Mouse (Mus musculus): Measurements from ENCODE around the gene Chid1.

The Chid1 gene

DNA sequence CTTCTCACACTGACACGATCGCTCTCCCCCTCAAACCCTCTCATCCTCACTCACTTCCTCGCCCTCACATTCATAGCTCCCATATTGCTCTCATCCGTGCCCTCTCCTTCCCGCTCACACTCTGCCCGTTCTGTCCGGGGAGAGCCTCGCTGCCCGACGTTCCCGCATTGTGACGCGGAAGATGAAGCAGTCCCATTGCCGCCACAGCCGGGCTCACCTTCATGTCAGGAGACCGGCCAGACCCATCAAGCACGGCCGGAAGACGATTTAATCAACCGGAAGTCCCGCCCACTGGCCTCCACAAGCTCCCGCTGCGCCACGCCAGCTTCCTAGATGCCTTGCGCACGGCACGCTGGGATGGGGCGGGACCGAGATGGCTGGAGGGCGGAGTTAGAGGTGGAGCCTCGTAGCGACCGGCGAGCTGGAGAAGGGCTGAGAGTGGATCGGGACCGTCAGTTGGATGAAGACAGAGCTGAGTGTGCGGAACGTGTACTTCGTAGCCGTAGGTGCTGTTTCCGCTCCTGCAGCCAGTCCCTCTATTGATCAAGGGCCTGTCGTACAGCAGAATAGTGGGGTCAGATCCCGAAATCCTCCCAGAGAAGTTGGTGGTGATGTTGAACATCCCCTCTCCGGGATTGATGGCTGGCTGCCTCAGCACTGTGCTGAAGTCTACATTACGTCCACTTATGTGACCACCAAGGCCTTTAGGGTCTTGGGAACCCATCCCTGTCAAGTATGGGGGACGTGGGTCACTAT is at the start of gene Chid1:
TSS of gene Chid1 (minus strand) at position 302 of the 756 bp plus-strand sequence.
- DNase-seq, result peak; percentile 96 to 97

DNA sequence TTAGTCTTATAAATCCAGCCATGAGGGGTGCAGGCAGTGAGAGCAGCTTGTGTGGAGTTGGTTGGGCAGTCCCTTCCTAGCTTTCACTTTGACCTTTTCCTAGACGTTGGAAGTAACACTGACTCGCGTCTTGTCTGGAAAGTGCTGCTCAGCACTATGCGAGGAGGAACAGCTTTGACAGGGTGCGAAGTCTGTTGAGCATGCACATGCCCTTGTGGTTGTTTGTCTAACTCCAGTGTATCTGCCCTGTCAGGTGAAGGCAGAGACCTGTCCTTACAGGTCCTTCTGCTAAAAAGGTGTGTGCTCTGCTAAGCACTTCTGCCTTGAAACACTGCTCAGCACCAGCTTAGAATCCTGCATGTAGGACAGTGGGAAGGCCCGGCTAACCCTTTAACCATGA is 49.2 kb upstream of the Chid1 start:
- no peak for DNase-seq

DNA sequence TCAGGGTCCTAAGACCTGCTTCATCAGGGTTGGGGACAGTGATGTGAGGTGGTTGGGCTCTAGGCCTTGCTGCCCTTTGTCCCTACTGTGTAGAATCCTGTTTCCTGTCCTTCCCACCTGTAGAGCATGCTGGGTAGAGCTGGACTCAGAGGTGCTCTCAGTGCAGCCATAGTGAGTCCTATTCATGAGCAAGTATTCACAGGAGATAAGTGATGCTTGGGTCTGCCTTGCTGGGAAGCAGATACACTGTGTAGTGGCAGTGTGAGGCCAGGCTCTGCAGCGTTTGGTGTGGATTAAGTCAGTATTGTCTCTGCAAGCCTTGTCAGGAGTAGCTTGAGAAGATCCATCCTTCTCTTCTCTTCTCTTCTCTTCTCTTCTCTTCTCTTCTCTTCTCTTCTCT is 46.2 kb upstream of the Chid1 start:
- no peak for DNase-seq

DNA sequence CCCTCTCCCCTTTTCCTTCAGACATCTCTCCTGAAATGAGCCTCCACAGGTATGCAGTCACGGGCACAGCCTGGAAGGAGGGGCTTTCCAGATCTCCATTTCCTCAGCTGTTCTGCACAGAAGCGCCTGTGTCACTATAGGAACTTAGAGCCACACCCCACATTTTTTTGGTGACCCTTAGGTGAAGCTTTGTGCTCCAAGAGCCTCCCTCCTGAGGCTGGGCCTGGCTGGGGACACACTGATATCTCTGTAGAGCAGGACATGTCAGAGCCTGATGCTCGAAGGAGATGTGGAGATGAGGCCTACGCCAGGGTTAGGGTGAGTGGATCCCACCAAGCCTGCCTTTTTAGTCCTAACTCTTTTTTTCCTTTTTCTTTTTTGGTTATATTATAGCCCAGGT is 45.6 kb upstream of the Chid1 start:
- DNase-seq, result no peak

DNA sequence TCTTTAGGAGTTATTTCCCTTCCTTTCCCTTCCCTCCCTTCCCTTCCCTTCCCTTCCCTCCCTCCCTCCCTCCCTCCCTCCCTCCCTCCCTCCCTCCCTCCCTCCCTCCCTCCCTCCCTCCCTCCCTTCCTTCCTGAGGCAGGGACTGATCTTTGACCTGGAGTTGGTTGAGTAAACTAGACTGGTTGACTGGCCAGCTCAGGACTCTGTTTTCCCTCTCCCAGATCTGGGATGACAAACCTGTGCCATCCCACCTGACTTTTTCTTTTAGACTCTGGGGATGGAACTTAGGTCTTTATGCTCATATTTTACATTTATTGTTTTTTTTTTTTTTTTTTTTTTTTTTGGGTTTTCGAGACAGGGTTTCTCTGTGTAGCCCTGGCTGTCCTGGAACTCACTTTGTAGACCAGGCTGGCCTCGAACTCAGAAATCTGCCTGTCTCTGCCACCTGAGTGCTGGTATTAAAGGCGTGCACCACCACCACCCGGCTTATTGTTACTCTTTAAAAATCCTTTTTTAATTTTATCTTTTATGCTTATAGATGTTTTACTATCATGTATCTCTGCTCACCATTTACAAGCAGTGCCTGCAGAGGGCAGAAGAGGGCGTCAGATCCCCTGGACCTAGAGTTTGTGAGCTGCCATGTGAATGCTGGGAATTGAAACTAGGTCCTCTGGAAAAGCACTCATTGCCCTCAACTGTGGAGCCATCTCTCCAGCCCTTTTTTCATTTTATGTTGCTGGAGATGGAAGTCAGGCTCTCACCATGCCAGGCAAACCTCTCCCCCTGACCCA is 44.6 kb upstream of the Chid1 start:
- DNase-seq, result no peak

DNA sequence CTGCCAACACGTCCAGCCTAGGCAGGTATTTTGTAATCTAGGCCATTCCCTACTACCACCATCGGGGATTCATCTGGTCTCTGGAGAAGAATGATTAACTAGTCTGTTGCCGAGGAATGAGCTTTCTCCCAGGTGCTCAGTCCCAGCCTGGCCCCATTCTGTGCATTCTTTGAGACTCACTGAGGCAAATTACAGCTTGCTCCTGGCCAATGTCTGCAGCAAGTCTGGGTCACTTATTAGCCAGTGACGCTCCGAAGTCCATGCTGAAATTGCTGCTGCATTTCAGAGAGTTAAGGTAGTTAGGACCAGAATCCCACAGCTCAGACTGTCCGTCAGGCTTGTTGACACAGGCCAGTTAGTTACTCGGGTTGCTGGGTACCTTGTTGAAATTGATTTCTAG is 41.7 kb upstream of the Chid1 start:
- no peak for DNase-seq

DNA sequence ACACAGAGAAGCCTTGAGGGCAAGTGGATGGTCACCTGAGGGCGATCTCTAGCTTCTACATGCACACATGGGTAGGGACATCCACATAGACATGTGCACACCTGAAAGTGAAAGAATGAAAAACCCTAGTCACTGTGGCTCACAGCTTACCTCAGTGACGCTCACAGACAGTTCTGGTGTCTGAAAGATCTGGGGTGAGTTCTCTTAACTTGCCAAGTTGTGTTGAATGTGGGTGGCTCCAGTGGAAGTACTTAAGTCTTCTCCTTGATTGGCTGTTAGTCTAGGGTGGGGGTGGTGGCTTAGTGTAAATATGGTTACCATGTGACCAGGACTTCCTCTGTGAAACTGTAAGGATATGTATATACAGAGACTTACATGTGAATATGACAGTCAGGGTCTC is 39.3 kb upstream of the Chid1 start:
- DNase-seq, result no peak

DNA sequence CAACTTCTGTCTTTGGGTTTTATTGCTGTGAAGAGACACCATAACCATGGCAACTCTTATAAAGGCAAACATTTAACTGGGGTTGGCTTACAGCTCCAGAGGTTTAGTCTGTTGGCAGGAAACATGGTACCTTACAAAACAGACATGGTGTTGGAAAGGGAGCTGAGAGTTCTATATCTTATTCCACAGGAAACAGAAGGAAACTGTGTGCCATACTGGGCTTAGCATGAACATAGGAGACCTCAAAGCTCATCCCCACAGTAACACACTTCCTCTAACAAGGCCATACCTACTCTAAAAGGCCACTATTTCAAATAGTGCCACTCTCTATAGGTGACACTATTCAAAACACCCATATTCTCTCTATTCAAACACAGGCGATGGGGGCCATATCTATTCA is 38.9 kb upstream of the Chid1 start:
- DNase-seq, result no peak

DNA sequence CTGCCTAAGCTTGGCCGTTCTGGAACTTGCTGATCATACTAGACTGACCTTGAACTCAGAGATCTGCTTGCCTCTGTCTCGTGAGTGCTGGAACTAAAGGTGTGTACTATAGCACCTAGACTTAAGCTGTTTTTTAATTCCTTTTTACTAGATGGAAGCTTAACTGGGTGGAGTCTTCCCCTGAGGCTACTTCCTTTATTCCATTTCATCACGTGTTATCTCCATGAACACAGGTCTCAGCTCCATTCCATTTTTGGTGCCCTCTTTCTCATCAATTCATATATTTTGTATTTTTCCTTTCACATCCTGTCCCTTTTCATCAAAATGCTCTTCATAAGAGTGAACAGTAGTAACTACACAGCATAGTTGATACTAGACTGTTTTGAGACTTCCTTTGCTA is 38.1 kb upstream of the Chid1 start:
- no peak for DNase-seq

DNA sequence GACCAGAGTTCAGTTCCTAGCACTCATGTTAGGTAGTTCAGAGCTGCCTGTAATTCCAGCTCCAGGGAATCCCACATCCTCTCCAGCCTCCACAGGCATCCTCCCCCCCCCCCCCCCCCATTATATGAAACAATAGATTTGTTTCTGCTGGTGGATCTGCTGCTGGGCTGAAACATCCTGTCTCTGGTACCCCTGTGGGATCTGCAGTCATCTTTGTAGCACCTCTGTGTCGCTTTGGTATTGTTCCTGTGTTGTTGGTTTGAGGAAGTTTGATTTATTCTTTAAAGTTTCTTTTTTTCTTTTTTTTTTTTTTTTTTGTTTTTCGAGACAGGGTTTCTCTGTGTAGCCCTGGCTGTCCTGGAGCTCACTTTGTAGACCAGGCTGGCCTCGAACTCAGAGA is 35.8 kb upstream of the Chid1 start:
- DNase-seq, result no peak

DNA sequence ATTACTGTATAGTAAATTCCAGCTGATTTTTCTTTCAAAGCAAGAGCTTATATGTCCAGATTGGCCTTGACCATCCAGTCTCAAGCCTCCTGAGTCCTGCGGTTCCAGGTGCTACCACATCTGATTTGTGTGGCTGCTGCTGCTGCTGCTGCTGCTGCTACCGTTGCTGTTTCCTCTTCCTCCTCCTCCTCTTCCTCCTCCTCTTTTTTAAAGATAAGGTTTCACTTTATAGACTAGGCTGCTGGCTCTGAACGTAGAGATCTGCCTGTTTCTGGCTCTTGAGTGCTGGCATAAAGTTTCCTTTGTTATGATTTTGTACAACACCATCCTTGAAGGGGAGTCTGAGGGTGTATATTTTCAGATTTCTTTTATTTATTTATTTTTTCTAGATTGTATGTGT is 34.4 kb upstream of the Chid1 start:
- no peak for DNase-seq

DNA sequence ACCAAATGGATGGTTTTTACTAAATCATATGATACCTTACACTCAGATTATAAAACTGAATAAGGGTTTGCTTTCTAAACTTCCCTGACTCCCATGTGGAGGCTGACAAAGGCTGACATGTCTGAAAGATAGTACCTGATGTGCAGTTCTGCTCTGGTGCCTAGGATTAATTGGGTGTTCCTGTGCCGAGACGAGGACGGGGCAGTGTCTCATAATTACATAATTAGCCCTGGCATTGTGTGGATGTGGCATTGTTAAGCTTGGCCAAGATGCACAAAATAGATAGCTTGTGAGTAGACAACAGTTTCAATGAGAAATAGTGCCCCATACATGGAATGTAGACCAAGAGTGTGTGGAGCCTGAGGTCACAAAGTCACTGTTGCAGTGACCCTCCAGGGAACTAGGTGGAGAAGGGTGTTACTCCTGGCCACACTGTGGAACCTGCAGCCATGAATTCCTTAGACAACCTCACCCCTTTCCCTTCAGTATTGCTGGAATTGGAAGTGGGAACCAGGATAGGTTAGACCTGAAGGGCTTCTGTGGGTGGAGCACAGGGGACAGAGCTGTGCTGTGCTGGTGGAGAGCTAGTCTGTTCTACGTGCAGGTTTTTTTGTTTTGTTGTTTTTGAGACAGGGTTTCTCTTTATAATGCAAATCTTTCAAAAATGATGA is 31.1 kb upstream of the Chid1 start:
- no peak for DNase-seq

DNA sequence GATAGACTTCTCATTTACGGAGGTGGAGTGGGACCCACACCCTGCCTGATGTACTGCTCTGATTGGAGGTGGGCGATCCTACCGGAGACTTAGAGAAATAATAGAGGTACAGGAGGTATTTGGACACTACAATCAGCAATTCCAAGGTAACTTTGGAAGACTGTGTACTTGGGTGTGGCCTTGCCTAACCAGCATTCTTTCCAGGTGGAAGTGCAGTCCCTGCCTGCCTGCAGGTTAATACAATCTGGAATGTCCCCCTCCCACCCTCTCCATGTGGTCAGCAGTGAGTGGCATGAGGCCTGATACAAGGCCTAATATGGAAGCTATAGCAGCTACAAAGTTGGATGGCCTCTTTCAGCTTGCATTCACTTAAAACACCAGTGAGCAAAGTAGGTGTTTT is 30.3 kb upstream of the Chid1 start:
- DNase-seq, result no peak

DNA sequence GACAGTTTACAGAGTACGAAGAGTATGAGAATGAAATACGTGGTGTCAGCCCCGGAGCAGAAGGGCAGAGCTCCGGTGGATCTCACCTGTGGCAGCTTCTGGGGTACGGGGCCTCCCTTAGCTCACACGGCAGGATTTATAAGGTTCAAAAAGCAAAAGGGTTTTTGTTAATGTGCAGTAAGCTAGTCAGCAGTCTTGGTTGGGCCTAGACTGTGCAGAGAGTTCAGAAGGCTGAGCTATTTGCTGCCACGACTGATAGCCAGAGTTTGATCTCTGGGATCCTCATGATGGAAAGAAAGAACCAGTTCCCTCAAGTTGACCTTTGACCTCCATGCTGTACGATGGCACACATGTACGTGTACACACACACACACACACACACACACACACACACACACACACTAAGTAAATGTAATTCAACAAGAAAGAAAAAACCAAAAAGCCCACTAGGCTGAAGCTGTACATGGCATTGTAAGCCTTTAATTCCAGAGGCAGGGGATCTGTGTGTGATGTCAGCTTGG is 29.7 kb upstream of the Chid1 start:
- no peak for DNase-seq

DNA sequence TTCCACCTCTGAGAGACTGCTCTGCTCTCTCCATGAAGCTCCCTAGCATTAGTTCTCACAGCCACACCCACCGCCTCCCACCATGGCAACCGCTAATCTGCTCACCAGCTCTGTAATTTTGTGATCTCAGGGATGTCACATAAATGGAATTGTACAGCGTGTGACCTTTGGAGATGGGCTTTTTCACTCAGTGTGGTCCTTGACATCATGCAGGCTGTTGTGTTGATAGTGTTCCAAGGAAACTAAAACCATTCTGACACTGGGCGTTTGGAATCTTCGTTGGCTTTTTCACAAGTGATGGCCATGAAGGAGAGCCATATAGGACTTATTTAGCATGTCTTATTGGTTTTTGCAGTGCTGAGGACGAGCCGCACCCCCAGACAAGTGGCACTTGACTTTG is 26.9 kb upstream of the Chid1 start:
- DNase-seq, result no peak

DNA sequence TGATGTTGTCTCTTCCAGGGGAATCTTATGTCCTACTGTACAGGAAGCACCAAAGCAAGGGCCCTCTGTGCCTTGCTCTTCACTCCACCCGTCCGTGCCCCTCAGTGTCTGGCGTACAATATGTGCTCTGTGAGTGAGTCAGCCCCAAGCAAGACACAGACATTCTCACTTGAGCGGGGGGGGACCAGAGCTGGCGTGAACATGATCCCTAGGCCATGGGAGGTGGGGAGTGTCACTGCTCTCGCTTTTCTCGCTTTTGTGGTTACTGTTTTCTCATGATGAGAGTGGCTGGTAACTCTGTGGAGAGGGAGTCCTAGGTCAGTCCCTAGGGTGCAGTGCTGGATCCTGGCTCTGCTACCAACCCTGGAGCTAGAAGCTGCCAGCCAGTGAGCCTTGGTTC is 24.9 kb upstream of the Chid1 start:
- no peak for DNase-seq

DNA sequence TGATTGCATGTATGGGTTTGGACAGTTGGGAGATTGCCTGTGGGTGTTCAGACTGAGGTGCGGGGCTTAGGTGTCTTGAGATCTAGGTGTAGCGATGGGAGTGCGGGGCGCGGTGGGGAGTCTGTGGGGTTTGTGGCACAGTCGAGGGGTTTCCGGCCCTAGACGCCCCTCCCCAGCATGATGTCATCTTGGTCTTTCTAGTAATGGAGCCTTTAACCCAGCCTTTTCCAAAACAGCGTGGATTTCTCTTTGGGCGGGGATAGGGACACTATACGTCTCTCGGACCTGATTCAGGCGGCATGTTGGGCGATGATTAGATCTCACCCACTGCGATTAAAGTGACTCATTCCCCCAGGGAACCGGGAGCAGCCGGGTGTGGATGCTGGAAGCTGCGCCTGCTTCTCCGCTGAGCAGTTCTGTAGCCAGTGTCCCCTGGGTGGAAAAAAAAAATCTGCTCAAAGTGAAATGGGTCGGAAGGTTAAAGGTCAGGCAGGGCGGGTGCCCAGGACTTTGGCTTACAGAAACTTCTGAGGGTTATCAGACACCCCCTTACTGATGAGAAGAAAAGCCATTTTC is 23.3 kb upstream of the Chid1 start:
- peak; percentile 32 to 47 for DNase-seq

DNA sequence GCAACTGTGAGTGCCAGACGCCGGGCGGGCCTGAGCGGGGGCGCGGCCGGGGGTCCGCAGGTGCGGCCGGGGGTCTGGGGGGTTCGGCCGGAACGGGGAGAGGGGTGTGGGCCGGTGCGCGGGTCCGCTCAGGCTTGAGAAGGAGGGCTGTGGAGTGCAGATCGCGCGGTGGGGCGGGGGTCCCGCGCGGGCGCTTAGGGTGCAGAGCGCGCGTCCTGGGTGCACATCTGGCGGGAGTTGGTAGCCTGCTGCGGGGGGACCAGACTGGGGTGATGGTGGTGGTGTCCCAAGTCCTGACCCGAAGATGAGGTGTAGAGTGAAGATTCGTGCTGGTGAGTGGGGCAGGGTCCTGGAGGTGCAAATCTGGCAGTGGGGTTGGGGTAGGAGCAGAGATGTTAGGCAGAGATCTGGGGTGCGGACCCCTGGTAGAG is 22.8 kb upstream of the Chid1 start:
- no peak for DNase-seq

DNA sequence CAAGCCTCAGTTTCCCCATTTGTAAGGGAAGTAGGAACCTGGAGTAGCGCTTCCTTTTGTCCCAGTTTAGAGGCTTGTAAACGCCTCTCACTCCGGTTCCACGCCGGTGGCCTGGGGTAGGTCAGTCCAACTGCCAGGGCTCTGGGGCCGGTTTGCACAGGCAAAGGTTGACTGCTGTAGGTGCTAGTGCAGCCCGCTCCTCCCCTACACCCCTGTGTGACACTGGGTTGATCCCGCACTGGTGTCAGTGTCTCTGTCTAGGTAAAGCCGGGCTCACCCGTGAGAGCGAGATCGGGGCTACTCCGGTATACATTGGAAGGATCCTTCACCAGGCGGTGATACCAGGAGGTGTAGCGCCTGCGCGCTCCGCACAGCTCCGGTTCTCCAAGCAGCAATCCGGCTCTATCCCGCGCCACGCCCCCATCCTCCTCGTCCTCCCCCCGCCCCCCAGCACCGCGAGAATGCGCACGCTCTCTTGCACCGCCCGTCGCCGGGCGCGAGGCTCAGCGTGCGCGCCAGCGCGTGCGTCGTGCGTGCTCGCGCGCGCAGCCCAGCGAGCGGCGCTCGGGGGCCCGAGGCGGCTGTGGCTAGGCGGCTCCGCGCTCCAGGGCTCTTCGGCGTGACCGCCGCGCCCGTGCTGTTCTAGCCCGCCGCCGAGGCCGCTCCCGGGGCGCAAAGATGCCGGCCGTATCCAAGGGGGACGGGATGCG is 22.2 kb upstream of the Chid1 start, which contains the start of gene Ap2a2:
TSS of gene Ap2a2 (plus strand) at position 492 of the 710 bp plus-strand sequence.
- peak; percentile 73 to 77 for DNase-seq

DNA sequence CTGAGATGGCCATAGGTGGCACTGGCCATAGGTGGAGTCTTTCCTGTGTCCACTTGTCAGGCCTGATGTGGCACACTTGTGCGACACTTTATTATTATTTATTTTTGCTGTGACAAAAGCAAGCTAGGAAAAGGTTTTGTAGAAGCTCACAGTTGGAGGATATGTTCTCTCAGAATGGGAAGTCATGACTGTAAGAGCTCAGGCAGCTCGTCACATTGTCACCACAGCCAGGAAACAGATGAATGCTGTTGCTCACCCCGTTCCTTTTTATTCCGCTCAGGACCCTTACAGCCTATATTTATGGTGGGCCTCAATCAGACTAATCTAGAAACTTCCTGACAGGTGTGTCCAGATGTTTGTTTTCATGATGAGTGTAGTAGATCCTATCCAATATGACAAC is 20.8 kb upstream of the Chid1 start:
- no peak for DNase-seq

DNA sequence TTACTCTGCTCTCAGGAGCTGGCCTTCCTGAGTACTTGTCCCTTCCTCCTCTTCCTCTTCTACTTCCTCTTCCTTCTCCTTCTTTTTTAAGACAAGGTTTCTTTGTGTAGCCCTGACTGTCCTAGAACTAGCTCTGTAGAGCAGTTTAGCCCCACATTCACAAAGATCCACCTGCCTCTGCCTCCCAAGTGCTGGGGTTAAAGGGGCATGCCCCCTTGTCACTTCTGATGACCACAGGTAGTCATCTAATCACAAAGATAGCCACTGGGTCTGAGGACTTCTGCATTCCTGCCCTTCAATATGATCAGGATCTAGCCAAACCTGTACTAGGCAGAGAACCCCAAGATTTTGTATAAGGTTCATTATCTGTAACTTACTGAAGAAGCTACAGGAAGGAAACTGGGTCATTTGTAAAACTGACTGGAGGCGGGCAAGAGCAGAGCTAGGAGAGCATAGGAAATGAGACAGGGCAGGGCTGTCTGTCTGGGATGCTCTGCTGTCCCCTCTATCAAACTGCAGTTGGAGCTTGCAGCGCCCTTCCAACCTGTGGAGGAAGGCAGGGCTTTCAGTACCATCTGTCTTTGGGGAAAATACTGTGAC is 20.2 kb upstream of the Chid1 start:
- DNase-seq, result no peak

DNA sequence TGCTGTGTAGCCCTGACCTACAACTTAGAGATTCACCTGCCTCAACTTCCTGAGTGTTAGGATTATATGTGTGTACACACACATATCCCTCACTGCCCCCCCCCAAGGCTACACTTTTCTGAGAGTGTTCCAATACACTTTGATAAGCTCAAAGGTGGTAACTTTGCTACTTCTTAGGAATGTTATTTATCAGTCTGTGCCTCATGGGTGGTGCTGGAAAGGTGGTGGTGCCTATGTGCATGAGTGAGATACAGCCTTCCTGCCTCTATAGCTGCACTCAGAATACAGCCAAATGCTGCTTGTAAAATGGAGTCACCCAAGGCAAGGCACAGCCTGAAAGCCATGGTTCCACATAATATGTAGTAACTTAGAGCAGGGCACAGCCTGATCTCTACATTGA is 19.3 kb upstream of the Chid1 start:
- DNase-seq, result no peak
